Mouse (Mus musculus): ENCODE measurements around the gene Gm6509.
"Not testable (repeated sequence)": the region's sequence is repeated elsewhere in the genome, so short reads cannot be mapped to it uniquely, and the experiment has no call there.

Gm6509 gene

GRCm38 (mm10) chr5:94623679-94624078 lies at the start of gene Gm6509:
Gm6509 (plus strand) TSS chr5:94623979.
- DNase-seq (ENCODE audit: low spot score) = not testable (repeated sequence)

- DNase-seq (ENCODE audit: low spot score) = not testable (repeated sequence)
Observed at GRCm38 (mm10) chr5:94616242-94616641, 7.5 kb upstream of the Gm6509 start, which contains the start of gene Gm3147. Gm3147 (minus strand) TSS chr5:94616342.

GRCm38 (mm10) chr5:94648082-94648481 lies 24.3 kb downstream of the Gm6509 start, which contains the start of gene Gm6205:
Gm6205 (plus strand) TSS chr5:94648382.
- DNase-seq (ENCODE audit: low spot score) = not testable (repeated sequence)

Data from urinary bladder, postnatal 25 days (tissue).